Mouse (Mus musculus): ENCODE results near the gene Foxa2.

DNA sequence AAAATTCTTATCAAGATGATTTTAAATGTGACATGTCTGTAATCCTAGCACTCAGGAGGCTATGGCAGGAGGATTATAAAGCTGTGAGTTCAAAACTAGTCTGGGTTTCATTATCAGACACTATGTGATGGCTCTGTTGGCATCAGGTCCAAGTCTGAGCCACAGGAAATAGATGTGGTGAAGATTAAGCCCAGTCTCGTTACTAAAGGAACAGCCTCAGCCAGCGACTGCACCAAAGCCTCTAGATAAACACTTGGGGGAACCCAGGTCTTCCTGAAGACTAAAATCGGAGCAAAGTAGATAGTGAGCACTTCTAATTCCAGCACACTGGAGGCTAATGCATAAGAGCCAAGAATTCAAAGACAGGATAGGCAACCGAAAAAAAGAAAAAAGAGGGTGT is 52.9 kb downstream of the Foxa2 start:
- TF ChIP-seq POLR2A (IDR thresholded peaks at IDR 0.05; ENCODE audit: control insufficient read depth, extremely low read depth, insufficient read depth, low read length, poor library complexity) (no peak), CTCF (IDR thresholded peaks at IDR 0.05; ENCODE audit: borderline replicate concordance, control insufficient read depth, extremely low read depth, insufficient read depth, low read length, poor library complexity) (no peak)

Measured in thymus, adult 2 months (tissue).